Mouse (Mus musculus): ENCODE results near the gene Wnt11. TPM values are rescaled to one million over a fixed set of nuclear protein-coding genes. Genes with fewer than 3 reads are reported as not detected.

The Wnt11 gene
- polyA plus RNA-seq, 1 experiment from 2014 or later, result 21.5 TPM

DNA sequence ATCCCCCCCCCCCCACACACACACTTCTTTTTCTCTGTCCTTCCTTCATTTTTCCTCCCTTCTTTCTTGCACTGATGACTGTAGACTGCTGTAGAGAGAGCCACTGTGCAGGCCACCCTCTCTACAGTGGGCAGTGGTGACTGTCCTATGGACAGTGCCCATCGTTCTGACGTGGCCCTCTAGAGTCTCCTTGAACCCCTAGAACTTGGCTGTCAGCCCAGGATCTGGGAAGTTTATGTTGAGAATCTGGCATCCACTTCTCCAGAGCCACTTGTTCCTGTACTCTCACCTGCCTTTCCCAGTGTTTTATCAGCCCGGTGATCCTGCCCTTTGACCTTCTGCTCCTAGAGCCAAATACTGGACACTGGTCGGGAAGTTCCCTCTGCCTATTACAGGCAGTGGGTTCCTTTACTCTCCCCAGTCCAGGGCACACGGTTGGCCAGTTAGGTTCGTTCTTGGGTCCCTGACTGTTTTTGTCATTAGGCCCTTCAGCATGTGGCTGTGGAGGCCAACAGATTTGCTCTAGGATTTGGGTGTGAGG lies 39.6 kb downstream of the Wnt11 start:
- no peaks in the 10 kb centered on the region for H3K27me3 ChIP-seq (ENCODE audit: insufficient read depth, low read length)
- no peak overlapping the region for H3K9ac ChIP-seq
- no peak overlapping the region for H3K4me3 ChIP-seq (ENCODE audit: low read depth, low read length)
- 36% methylated on average over 6 of the region's 6 CpGs for WGBS
- DNase-seq, result peak; percentile 70
- peaks cover 23% of the 10 kb centered on the region for H3K4me1 ChIP-seq (ENCODE audit: insufficient read depth)
- no peak for ATAC-seq (ENCODE audit: insufficient read depth)
- no peaks in the 10 kb centered on the region for H3K36me3 ChIP-seq (ENCODE audit: insufficient read depth)
- no peak overlapping the region for H3K27ac ChIP-seq (ENCODE audit: low read depth)
- TF ChIP-seq CTCF (IDR thresholded peaks at IDR 0.05; ENCODE audit: low read depth), result no peak
- H3K4me2 ChIP-seq, result no peak overlapping the region
- no peaks in the 10 kb centered on the region for H3K9me3 ChIP-seq (ENCODE audit: low read depth, low read length)

DNA sequence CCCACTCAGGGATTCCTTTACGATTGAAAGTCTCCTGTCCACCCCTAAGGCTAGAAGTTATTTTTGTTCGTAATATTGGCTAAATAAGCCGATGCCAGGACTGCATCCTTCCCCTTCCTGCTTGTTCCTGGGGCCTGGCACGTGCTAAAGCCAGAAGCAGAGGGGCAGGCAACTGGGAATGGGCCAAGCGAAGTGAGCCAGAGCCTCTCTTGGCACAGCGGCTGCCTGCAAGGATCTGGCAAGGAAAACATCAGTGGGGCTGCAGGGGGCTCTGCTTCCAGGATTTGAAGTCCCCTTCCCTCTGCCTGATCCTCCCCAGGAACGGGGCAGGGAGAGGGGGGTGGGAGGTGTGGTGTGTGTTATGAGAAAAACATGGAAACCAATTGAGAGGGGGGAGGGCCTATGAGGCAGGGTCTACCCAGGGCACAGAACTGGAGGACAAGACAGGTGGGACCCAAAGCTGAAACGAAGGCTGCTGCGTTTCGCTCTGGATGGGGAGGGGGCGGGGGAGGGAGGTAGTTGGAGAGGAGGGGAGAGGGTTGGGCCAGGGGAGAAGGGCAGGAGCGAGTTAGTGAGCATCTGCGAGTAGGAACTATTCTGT lies 40.6 kb downstream of the Wnt11 start:
- H3K9me3 ChIP-seq (ENCODE audit: low read depth, low read length), result no peaks in the 10 kb centered on the region
- H3K4me3 ChIP-seq (ENCODE audit: low read depth, low read length), result no peak overlapping the region
- no peak for ATAC-seq (ENCODE audit: insufficient read depth)
- no peak overlapping the region for H3K4me2 ChIP-seq
- no peaks in the 10 kb centered on the region for H3K27me3 ChIP-seq (ENCODE audit: insufficient read depth, low read length)
- no peak for TF ChIP-seq CTCF (IDR thresholded peaks at IDR 0.05; ENCODE audit: low read depth)
- H3K36me3 ChIP-seq (ENCODE audit: insufficient read depth), result no peaks in the 10 kb centered on the region
- H3K27ac ChIP-seq (ENCODE audit: low read depth), result no peak overlapping the region
- DNase-seq, result no peak
- H3K9ac ChIP-seq, result no peak overlapping the region; the same call in 1 of the 2 replicates
- 38% methylated on average over 13 of the region's 13 CpGs for whole genome bisulfite sequencing
- H3K4me1 ChIP-seq (ENCODE audit: insufficient read depth), result peaks cover 23% of the 10 kb centered on the region

- TF ChIP-seq CTCF (IDR thresholded peaks at IDR 0.05; ENCODE audit: low read depth), result no peak
- Histone ChIP-seq H3K4me3 (ENCODE audit: low read depth, low read length) (no peak overlapping the region), H3K9me3 (ENCODE audit: low read depth, low read length) (no peaks in the 10 kb centered on the region), H3K9ac (no peak overlapping the region), H3K36me3 (ENCODE audit: insufficient read depth) (no peaks in the 10 kb centered on the region), H3K4me1 (ENCODE audit: insufficient read depth) (peaks cover 17% of the 10 kb centered on the region), H3K27ac (ENCODE audit: low read depth) (no peak overlapping the region), H3K4me2 (no peak overlapping the region), H3K27me3 (ENCODE audit: insufficient read depth, low read length) (no peaks in the 10 kb centered on the region)
- DNase-seq (no peak), ATAC-seq (ENCODE audit: insufficient read depth) (no peak)
- WGBS, result 40% methylated on average over 13 of the region's 13 CpGs
Measured at GRCm38 (mm10) chr7:98876119-98876518, 41.2 kb downstream of the Wnt11 start.

DNA sequence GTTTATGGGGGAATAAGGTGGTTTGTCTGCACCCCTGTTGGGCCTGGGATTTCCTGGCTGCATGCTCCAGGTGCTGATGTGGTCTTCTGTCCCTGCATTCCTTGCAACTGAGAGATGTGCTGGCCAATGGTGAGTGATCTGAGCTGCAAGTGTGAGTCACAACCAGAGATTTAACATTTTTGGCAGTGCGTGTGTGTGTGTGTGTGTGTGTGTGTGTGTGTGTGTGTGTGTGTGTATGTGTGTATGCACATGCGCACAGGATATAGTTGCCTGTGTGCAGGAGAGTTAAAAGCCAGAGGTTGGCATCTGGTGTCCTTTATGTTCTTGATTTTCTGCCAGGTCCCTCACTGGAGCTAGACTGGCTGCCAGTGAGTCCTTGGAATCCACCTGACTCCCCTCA lies 44.3 kb downstream of the Wnt11 start:
- no peaks in the 10 kb centered on the region for H3K9me3 ChIP-seq (ENCODE audit: low read depth, low read length)
- no peak overlapping the region for H3K4me2 ChIP-seq
- ATAC-seq (ENCODE audit: insufficient read depth) (no peak), DNase-seq (no peak)
- no peak overlapping the region for H3K9ac ChIP-seq
- peaks cover 11% of the 10 kb centered on the region for H3K4me1 ChIP-seq (ENCODE audit: insufficient read depth)
- H3K36me3 ChIP-seq (ENCODE audit: insufficient read depth), result no peaks in the 10 kb centered on the region
- WGBS, result 85% methylated on average over 2 of the region's 2 CpGs
- no peaks in the 10 kb centered on the region for H3K27me3 ChIP-seq (ENCODE audit: insufficient read depth, low read length)
- H3K27ac ChIP-seq (ENCODE audit: low read depth), result no peak overlapping the region
- no peak overlapping the region for H3K4me3 ChIP-seq (ENCODE audit: low read depth, low read length)
- no peak for TF ChIP-seq CTCF (IDR thresholded peaks at IDR 0.05; ENCODE audit: low read depth)

DNA sequence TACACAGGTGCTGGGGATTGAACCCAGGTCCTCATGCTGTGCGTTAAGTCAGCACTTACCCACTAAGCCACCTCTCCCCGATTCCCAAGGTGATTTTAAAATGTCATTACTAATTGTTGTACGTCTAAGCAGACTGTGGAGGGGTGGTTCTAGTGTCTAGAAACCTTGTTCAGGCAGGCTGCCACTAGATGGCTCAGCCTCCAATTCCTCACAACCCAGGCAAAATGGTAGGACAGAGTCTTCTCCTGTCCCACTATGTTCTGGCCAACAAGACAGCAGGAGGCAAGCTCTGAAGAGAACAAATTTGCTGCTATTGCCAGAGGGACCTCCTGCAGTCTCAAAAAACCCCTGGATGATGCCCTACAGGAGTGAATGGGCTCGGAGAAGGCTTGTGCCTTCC lies 47.0 kb downstream of the Wnt11 start:
- 58% methylated on average over 4 of the region's 4 CpGs for WGBS
- Histone ChIP-seq H3K9me3 (ENCODE audit: low read depth, low read length) (no peaks in the 10 kb centered on the region), H3K27ac (ENCODE audit: low read depth) (no peak overlapping the region), H3K4me3 (ENCODE audit: low read depth, low read length) (no peak overlapping the region), H3K4me1 (ENCODE audit: insufficient read depth) (no peaks in the 10 kb centered on the region), H3K36me3 (ENCODE audit: insufficient read depth) (0 out of 2 replicates have a peak, but pooled peaks cover 3% of the 10 kb centered on the region), H3K9ac (no peak overlapping the region), H3K4me2 (no peak overlapping the region), H3K27me3 (ENCODE audit: insufficient read depth, low read length) (no peaks in the 10 kb centered on the region)
- peak; percentile 59 for DNase-seq
- peak; percentile 60 for TF ChIP-seq CTCF (IDR thresholded peaks at IDR 0.05; ENCODE audit: low read depth)
- no peak for ATAC-seq (ENCODE audit: insufficient read depth)

DNA sequence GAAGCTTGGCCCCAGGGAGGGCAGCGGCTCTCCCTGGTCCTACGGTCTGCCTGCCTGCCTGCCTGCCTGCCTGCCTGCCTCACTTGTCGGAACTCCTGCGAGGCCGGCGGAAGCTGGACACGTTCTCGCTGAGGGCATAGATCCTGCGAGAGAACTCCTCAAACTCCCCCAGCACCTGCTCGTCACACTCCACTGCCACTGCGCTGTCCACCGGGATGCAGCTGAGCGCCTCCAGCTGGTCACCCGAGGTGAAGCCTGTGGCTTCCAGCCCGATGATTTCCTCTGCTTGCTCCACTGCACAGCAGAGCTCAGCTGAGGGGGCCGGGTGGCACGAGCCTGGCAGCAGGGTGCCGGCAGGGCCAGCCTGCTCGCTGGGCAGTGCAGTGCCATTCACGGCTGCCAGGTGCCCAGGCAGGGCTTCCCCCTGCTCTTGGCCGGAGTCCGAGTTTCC lies 52.9 kb downstream of the Wnt11 start:
- Histone ChIP-seq H3K9ac (no peak overlapping the region), H3K4me3 (ENCODE audit: low read depth, low read length) (no peak overlapping the region), H3K4me2 (no peak overlapping the region), H3K27me3 (ENCODE audit: insufficient read depth, low read length) (no peaks in the 10 kb centered on the region), H3K27ac (ENCODE audit: low read depth) (no peak overlapping the region), H3K9me3 (ENCODE audit: low read depth, low read length) (no peaks in the 10 kb centered on the region), H3K36me3 (ENCODE audit: insufficient read depth) (0 out of 2 replicates have a peak, but pooled peaks cover 14% of the 10 kb centered on the region), H3K4me1 (ENCODE audit: insufficient read depth) (0 out of 2 replicates have a peak, but pooled peaks cover 3% of the 10 kb centered on the region)
- DNase-seq (no peak), ATAC-seq (ENCODE audit: insufficient read depth) (no peak)
- peak; percentile 26; the same call in 1 of the 2 replicates for TF ChIP-seq CTCF (IDR thresholded peaks at IDR 0.05; ENCODE audit: low read depth)
- 59% methylated on average over 22 of the region's 22 CpGs for WGBS

GRCm38 (mm10) chr7:98888810-98889209 lies 53.9 kb downstream of the Wnt11 start:
- Histone ChIP-seq H3K27ac (ENCODE audit: low read depth) (no peak overlapping the region), H3K27me3 (ENCODE audit: insufficient read depth, low read length) (no peaks in the 10 kb centered on the region), H3K9ac (no peak overlapping the region), H3K4me3 (ENCODE audit: low read depth, low read length) (no peak overlapping the region), H3K36me3 (ENCODE audit: insufficient read depth) (0 out of 2 replicates have a peak, but pooled peaks cover 14% of the 10 kb centered on the region), H3K9me3 (ENCODE audit: low read depth, low read length) (no peaks in the 10 kb centered on the region), H3K4me1 (ENCODE audit: insufficient read depth) (0 out of 2 replicates have a peak, but pooled peaks cover 3% of the 10 kb centered on the region), H3K4me2 (no peak overlapping the region)
- TF ChIP-seq CTCF (IDR thresholded peaks at IDR 0.05; ENCODE audit: low read depth), result no peak
- no peak for DNase-seq
- no peak for ATAC-seq (ENCODE audit: insufficient read depth)
- 66% methylated on average over 5 of the region's 5 CpGs for WGBS
